Mouse (Mus musculus) neural tube, embryonic 15.5 days (tissue): Measurements from ENCODE around the gene Olfr506. TPM values are rescaled to one million over a fixed set of nuclear protein-coding genes. Genes with fewer than 3 reads are reported as not detected.
"Not testable (repeated sequence)": the region's sequence is repeated elsewhere in the genome, so short reads cannot be mapped to it uniquely, and the experiment has no call there.

ENCODE experiments used
- ATAC-seq: fragments of 200-750 bp; cut with Nextera tagmentation; 2 replicates; pipeline ENCODE4 v1.8.0; 2017; ENCODE audit warnings: mild to moderate bottlenecking, moderate TSS enrichment, moderate library complexity; ENCODE audit not compliant: low FRiP score
- H3K27ac ChIP-seq: fragments of 300-500 bp; sonication (generic); replicated peaks from 2 replicates; pipeline ENCODE4 v1.5.1; 2015; ENCODE audit warnings: mild to moderate bottlenecking, inconsistent platforms
- H3K27me3 ChIP-seq: fragments of 300-500 bp; sonication (generic); replicated peaks from 2 replicates; pipeline ENCODE4 v1.6.1; 2015; ENCODE audit warnings: inconsistent platforms
- H3K36me3 ChIP-seq: fragments of 300-500 bp; sonication (generic); 2 replicates; pipeline ENCODE4 v1.6.1; 2015; ENCODE audit warnings: inconsistent platforms
- H3K4me1 ChIP-seq: fragments of 300-500 bp; sonication (generic); 2 replicates; pipeline ENCODE4 v1.6.1; 2015; ENCODE audit warnings: inconsistent platforms
- H3K4me2 ChIP-seq: fragments of 300-500 bp; sonication (generic); 2 replicates; pipeline ENCODE4 v1.6.1; 2015; ENCODE audit warnings: inconsistent platforms, mild to moderate bottlenecking, moderate library complexity
- H3K4me3 ChIP-seq: fragments of 300-500 bp; sonication (generic); replicated peaks from 2 replicates; pipeline ENCODE4 v1.5.1; 2015; ENCODE audit warnings: mild to moderate bottlenecking, inconsistent platforms
- H3K9ac ChIP-seq: fragments of 300-500 bp; sonication (generic); replicated peaks from 2 replicates; pipeline ENCODE4 v1.6.1; 2015; ENCODE audit warnings: mild to moderate bottlenecking, inconsistent platforms
- H3K9me3 ChIP-seq: fragments of 300-500 bp; sonication (generic); replicated peaks from 2 replicates; pipeline ENCODE4 v1.6.1; 2016; ENCODE audit warnings: inconsistent platforms
- WGBS: fragments of 180-500 bp; shearing (Covaris S2); methylation state at CpG from one replicate; pipeline ENCODE4 v1.1.7; 2015; ENCODE audit warnings: mixed read lengths; 5-methylcytosine and 5-hydroxymethylcytosine counted together
- polyA plus RNA-seq: library from polyadenylated mRNA; unstranded; fragments of >200 nt; fragmentation: Nextera tagmentation; extraction: Ambion mirVana; gene quantifications from 2 replicates; pipeline ENCODE4 v1.2.1, GENCODE M21; 2015

Olfr506 gene
- not detected in 2 replicates for polyA plus RNA-seq

GRCm38 (mm10) chr7:108610487-108610886 is at the start of gene Olfr506:
Gene Olfr506, plus strand, starts transcription at chr7:108610787.
- Histone ChIP-seq H3K36me3 (no peaks in the 10 kb centered on the region), H3K4me1 (no peaks in the 10 kb centered on the region), H3K27ac (no peak within 1 kb of the TSS), H3K9ac (no peak within 1 kb of the TSS), H3K4me2 (no peak within 1 kb of the TSS), H3K4me3 (no peak within 1 kb of the TSS), H3K9me3 (no peaks in the 10 kb centered on the region), H3K27me3 (no peaks in the 10 kb centered on the region)
- no peak for ATAC-seq

- no peaks in the 10 kb centered on the region for H3K27me3 ChIP-seq
- no peak for ATAC-seq
Observed at GRCm38 (mm10) chr7:108565693-108566092, 44.9 kb upstream of the Olfr506 start, which contains the start of gene Olfr504. Gene Olfr504, minus strand, starts transcription at chr7:108565793.

GRCm38 (mm10) chr7:108589797-108590196 is 20.8 kb upstream of the Olfr506 start:
- Histone ChIP-seq H3K27me3 (no peaks in the 10 kb centered on the region), H3K36me3 (no peaks in the 10 kb centered on the region), H3K9ac (no peak overlapping the region), H3K27ac (no peak overlapping the region), H3K4me3 (no peak overlapping the region), H3K9me3 (no peaks in the 10 kb centered on the region), H3K4me1 (no peaks in the 10 kb centered on the region), H3K4me2 (no peak overlapping the region)
- WGBS = 95% methylated on average over 1 of the region's 1 CpGs
- no peak for ATAC-seq

More at GRCm38 (mm10) chr7:108565693-108566092, 44.9 kb upstream of the Olfr506 start, which contains the start of gene Olfr504:
- Histone ChIP-seq H3K4me2 (no peak within 1 kb of the TSS), H3K9me3 (no peaks in the 10 kb centered on the region), H3K4me1 (no peaks in the 10 kb centered on the region), H3K27ac (no peak within 1 kb of the TSS), H3K4me3 (no peak within 1 kb of the TSS), H3K36me3 (no peaks in the 10 kb centered on the region), H3K9ac (no peak within 1 kb of the TSS)
- WGBS = 91% methylated on average over 1 of the region's 1 CpGs

- not testable (repeated sequence) for H3K27me3 ChIP-seq, H3K4me1 ChIP-seq, H3K4me2 ChIP-seq, H3K36me3 ChIP-seq, ATAC-seq, H3K9ac ChIP-seq, H3K4me3 ChIP-seq, H3K9me3 ChIP-seq, H3K27ac ChIP-seq
- 89% methylated on average over 3 of the region's 3 CpGs for WGBS
Observed at GRCm38 (mm10) chr7:108601916-108602315, 8.7 kb upstream of the Olfr506 start.

GRCm38 (mm10) chr7:108614110-108614509 is 3.5 kb downstream of the Olfr506 start:
- no peak for ATAC-seq
- Histone ChIP-seq H3K4me2 (no peak overlapping the region), H3K36me3 (no peaks in the 10 kb centered on the region), H3K27ac (no peak overlapping the region), H3K9ac (no peak overlapping the region), H3K4me3 (no peak overlapping the region), H3K9me3 (no peaks in the 10 kb centered on the region), H3K27me3 (no peaks in the 10 kb centered on the region), H3K4me1 (no peaks in the 10 kb centered on the region)
- 95% methylated on average over 2 of the region's 2 CpGs for WGBS

GRCm38 (mm10) chr7:108616781-108617180 is 6.2 kb downstream of the Olfr506 start:
- not testable (repeated sequence) for H3K36me3 ChIP-seq, H3K4me1 ChIP-seq, H3K9ac ChIP-seq, H3K4me2 ChIP-seq, H3K9me3 ChIP-seq, H3K4me3 ChIP-seq, H3K27ac ChIP-seq, ATAC-seq, H3K27me3 ChIP-seq
- WGBS = 60% methylated on average over 3 of the region's 3 CpGs

GRCm38 (mm10) chr7:108621514-108621913 is 10.9 kb downstream of the Olfr506 start, which contains the start of gene Olfr507:
Gene Olfr507, plus strand, starts transcription at chr7:108621814.
- H3K9me3 ChIP-seq = no peaks in the 10 kb centered on the region
- H3K9ac ChIP-seq = no peak within 1 kb of the TSS
- H3K36me3 ChIP-seq = no peaks in the 10 kb centered on the region
- no peak within 1 kb of the TSS for H3K4me3 ChIP-seq
- ATAC-seq = no peak
- WGBS = 78% methylated on average over 2 of the region's 2 CpGs
- no peaks in the 10 kb centered on the region for H3K27me3 ChIP-seq
- no peaks in the 10 kb centered on the region for H3K4me1 ChIP-seq
- H3K27ac ChIP-seq = no peak within 1 kb of the TSS
- no peak within 1 kb of the TSS for H3K4me2 ChIP-seq

- Histone ChIP-seq H3K9ac (no peak within 1 kb of the TSS), H3K27ac (no peak within 1 kb of the TSS), H3K36me3 (no peaks in the 10 kb centered on the region), H3K4me3 (no peak within 1 kb of the TSS), H3K27me3 (no peaks in the 10 kb centered on the region), H3K4me1 (no peaks in the 10 kb centered on the region), H3K4me2 (no peak within 1 kb of the TSS), H3K9me3 (no peaks in the 10 kb centered on the region)
- no peak for ATAC-seq
- WGBS = 90% methylated on average over 3 of the region's 3 CpGs
Observed at GRCm38 (mm10) chr7:108629694-108630093, 19.1 kb downstream of the Olfr506 start, which contains the start of gene Olfr508. Gene Olfr508, plus strand, starts transcription at chr7:108629994.

GRCm38 (mm10) chr7:108651806-108652205 is 41.2 kb downstream of the Olfr506 start, which contains the start of gene Olfr509:
Gene Olfr509, minus strand, starts transcription at chr7:108651906.
- Histone ChIP-seq H3K9ac (no peak within 1 kb of the TSS), H3K27ac (no peak within 1 kb of the TSS), H3K27me3 (no peaks in the 10 kb centered on the region), H3K4me1 (no peaks in the 10 kb centered on the region), H3K9me3 (no peaks in the 10 kb centered on the region), H3K36me3 (no peaks in the 10 kb centered on the region), H3K4me3 (no peak within 1 kb of the TSS), H3K4me2 (no peak within 1 kb of the TSS)
- no peak for ATAC-seq

GRCm38 (mm10) chr7:108662419-108662818 is 51.8 kb downstream of the Olfr506 start:
- Histone ChIP-seq H3K36me3 (no peaks in the 10 kb centered on the region), H3K9ac (no peak overlapping the region), H3K4me3 (no peak overlapping the region), H3K4me2 (no peak overlapping the region), H3K4me1 (no peaks in the 10 kb centered on the region), H3K27me3 (no peaks in the 10 kb centered on the region), H3K9me3 (no peaks in the 10 kb centered on the region), H3K27ac (no peak overlapping the region)
- no peak for ATAC-seq
- 92% methylated on average over 3 of the region's 3 CpGs for WGBS
